Mouse (Mus musculus) cerebellum, adult 2 months (tissue): ENCODE results near the gene Tbc1d1. TPM values are rescaled to one million over a fixed set of nuclear protein-coding genes. Genes with fewer than 3 reads are reported as not detected.

Experiments used
- DNase-seq, 2 experiments: peaks; one replicate each; pipeline ENCODE4 v3.0.0; 2021
- H3K27ac ChIP-seq: fragments of 200-500 bp; 2 replicates; pipeline ENCODE4 v1.5.1; 2012; ENCODE audit warnings: low read length, control low read depth, inconsistent platforms; ENCODE audit not compliant: insufficient read depth
- H3K27me3 ChIP-seq: fragments of 200-500 bp; 2 replicates; pipeline ENCODE4 v1.6.1; 2012; ENCODE audit warnings: inconsistent platforms, mild to moderate bottlenecking, low read length, moderate library complexity; ENCODE audit not compliant: control insufficient read depth, insufficient read depth
- H3K4me1 ChIP-seq: fragments of 200-500 bp; 2 replicates; pipeline ENCODE4 v1.6.1; 2011; ENCODE audit warnings: low read length; ENCODE audit not compliant: control insufficient read depth, insufficient read depth
- H3K4me3 ChIP-seq: fragments of 200-500 bp; replicated peaks from 2 replicates; pipeline ENCODE3; 2011; ENCODE audit warnings: mild to moderate bottlenecking, low read depth, low read length, control low read depth; ENCODE audit not compliant: insufficient read depth
- CTCF ChIP-seq: fragments of 200-500 bp; IDR thresholded peaks from 2 replicates; pipeline ENCODE4 v1.5.1; 2011; ENCODE audit warnings: low read depth, mild to moderate bottlenecking, control low read depth, low read length, moderate library complexity, borderline replicate concordance; ENCODE audit not compliant: insufficient read depth
- POLR2A ChIP-seq: fragments of 200-500 bp; IDR thresholded peaks from 2 replicates; pipeline ENCODE4 v1.6.1; 2011; ENCODE audit warnings: low read length, control low read depth, borderline replicate concordance; ENCODE audit not compliant: insufficient read depth
- WGBS: fragments of 180-500 bp; shearing (Covaris S2); methylation state at CpG from one replicate; pipeline ENCODE4 v1.1.7; 2018; 5-methylcytosine and 5-hydroxymethylcytosine counted together
- polyA plus RNA-seq: library from polyadenylated mRNA; depleted of rRNA; stranded (reverse); fragments of >200 nt; gene quantifications from 2 replicates; pipeline ENCODE4 v1.2.3, GENCODE M21; 2012

Gene Tbc1d1
- polyA plus RNA-seq, 1 experiment, result 17.7 TPM

DNA sequence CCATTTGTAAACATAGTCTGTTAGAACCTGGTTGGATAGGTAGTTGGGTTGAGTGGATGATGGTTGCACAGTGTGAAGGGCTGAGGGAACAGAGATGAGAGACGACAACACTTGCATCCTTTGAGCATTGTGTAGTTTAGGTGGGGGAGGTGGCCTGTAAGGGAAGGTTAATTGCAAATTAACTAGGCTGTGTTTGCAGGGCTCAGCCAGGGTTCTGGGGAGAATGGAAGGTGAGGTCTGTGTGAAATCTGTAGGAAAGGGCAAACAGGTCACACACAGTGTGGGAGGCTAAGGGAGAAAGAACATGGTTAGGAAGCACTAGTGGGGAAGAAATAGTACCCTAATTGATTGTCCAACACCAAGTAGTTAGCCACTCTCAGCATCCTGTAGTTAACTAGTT lies 81.2 kb downstream of the Tbc1d1 start:
- no peak overlapping the region for H3K27ac ChIP-seq
- no peaks in the 10 kb centered on the region for H3K4me1 ChIP-seq
- WGBS, result 62% methylated on average over 1 of the region's 1 CpGs
- no peak for DNase-seq
- H3K27me3 ChIP-seq, result no peaks in the 10 kb centered on the region
- H3K4me3 ChIP-seq, result no peak overlapping the region
- no peak for TF ChIP-seq POLR2A
- no peak for TF ChIP-seq CTCF

DNA sequence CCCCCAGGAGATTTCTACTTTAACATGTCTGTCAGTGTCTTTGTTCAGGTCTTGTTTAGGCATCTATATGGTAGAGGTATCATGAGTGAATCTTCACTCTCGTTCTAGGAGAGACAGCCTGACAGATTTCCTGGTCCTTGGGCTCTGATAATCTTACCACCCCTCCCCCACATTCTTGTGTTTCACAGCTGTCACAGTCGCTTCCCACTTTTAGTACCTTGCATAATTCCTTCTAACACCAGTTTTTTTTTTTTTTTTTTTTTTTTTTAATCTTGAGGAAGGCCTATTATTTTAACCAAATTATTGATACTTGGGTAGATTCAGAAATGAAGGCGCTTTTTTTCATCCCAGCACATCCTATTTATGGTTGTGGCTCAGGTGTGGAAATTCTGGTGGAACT lies 81.6 kb downstream of the Tbc1d1 start:
- 74% methylated on average over 3 of the region's 3 CpGs for WGBS
- H3K4me1 ChIP-seq, result no peaks in the 10 kb centered on the region

DNA sequence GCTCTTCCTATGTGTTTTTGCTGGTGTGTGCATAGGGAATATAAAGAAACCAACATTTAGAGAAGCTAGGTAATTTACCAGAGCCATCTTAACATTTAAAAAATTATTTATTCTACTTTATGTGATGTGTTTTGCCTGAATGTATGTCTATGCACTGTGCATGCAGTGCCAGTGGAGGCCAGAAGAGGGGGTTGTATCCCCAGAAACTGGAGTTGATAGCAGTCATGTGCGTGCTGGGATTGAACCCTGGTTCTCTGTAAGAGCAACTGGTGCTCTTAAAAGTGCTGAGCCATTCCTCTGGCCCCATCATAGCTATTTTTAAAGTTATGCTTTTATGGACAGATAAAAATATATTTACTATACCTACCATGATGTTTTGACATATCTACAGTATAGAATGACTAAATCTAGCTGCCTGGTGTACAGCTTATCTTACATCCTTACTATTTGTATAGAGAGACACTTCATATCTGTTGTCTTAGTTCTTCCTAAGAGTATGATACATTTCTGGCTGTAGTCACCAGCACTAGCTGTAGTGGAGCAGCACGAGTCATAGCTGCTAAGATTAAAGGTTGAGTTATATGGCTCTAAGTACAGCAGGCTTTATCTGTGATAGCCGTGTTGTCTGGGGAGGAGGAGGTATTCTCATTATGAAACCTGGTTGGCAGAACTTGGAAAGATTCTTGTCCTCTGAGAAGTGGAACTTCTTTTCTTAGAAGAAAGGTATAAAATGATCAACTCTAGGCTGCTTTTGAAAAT lies 83.0 kb downstream of the Tbc1d1 start:
- 93% methylated on average over 3 of the region's 3 CpGs for WGBS
- Histone ChIP-seq H3K4me1 (no peaks in the 10 kb centered on the region), H3K4me3 (no peak overlapping the region), H3K27ac (no peak overlapping the region), H3K27me3 (no peaks in the 10 kb centered on the region)
- no peak for DNase-seq
- TF ChIP-seq POLR2A (no peak), CTCF (no peak)

More for the DNA sequence above, 81.6 kb downstream of the Tbc1d1 start:
- TF ChIP-seq CTCF (no peak), POLR2A (no peak)
- Histone ChIP-seq H3K27ac (no peak overlapping the region), H3K27me3 (no peaks in the 10 kb centered on the region), H3K4me3 (no peak overlapping the region)
- DNase-seq, result no peak

DNA sequence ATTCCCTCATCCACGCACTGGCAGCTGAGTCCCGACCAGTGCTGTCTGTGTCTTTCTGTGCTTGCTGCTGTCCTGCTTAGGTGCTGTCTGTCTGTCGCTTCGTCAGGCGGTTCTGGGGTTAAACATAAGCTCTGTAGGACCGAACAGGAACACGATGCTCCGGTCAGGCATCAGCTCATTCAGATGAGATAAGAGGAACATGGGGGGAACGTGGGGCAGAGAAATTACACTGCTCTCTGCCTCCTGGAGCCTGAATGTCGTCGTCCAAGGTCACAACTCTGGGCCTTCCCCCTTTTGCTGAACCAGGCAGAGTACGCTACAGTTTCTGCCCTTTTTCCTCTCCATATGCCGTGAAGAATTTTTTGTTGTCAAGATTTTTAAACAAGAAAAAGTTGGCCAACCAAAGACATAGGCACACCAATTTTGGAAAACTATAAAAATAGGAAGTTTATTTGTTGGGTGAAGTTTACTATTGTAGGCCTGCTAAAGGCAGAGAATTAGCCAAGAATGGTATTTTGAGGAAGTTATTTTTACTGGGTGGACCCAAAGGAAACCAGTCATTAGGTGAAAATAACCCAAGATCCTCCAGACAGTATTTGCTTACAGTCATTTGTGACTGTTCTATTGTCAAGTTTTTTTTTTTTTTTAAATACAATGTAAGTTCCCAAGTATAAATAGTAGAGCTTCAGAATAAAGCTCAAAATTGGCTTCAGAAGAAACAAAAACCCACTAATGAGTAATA lies 85.0 kb downstream of the Tbc1d1 start:
- 84% methylated on average over 13 of the region's 13 CpGs for WGBS
- H3K4me1 ChIP-seq, result no peaks in the 10 kb centered on the region
- TF ChIP-seq POLR2A (no peak), CTCF (no peak)
- no peak overlapping the region for H3K4me3 ChIP-seq
- H3K27ac ChIP-seq, result no peak overlapping the region
- DNase-seq, result no peak
- H3K27me3 ChIP-seq, result no peaks in the 10 kb centered on the region

DNA sequence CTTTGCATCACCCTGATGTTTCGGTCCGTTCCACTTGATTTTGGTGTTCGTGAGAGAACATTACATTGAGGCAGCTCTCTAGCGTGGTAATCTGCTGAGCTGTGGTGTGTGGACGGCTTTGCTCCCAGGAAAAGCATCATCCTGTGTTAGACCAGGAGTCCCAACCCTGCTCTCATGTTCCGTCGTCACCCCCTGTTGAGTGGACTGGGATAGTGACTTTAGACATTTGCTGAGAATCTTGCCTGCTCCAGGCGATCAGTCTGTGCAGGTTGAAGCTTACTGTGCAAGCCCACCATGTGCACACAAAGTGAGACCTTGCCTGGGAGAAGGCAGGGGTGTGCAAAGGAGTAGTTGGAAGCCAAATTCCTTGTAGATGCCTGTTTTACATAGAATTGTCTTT lies 85.8 kb downstream of the Tbc1d1 start:
- TF ChIP-seq CTCF (no peak), POLR2A (no peak)
- WGBS, result 89% methylated on average over 8 of the region's 8 CpGs
- no peak overlapping the region for H3K27ac ChIP-seq

DNA sequence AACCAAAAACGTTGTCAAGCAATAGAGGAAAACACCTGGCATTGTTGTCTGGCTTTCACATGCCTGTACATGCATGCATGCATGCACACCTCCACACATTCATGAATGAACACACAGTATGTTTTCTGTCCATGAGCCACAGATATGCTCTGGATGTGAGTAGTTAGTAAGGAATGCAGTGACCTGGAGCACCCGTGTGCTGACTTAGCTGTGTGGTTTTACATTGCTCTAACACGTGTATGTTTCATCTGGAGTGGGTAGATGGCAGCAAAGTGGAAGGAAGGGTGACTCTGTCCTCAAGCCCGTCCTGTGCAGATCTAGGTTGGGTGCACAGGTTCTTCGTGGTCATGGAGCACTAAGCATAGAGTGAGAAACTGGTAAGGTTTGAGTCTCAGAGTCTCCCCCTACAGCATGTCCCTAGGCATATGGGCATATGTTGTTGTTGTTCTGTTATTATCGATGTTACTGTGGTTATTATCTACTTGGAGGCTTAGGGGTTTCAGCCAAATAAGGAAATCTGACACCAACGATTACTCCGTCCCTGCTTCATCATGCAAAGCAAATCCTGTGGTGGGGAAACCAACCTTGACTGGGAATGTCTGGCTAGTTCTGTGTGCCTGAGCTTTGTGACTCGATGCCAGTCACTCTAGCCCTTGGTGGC lies 86.8 kb downstream of the Tbc1d1 start:
- no peak overlapping the region for H3K4me3 ChIP-seq
- 55% methylated on average over 9 of the region's 9 CpGs for WGBS
- no peaks in the 10 kb centered on the region for H3K4me1 ChIP-seq
- TF ChIP-seq POLR2A (no peak), CTCF (no peak)
- no peaks in the 10 kb centered on the region for H3K27me3 ChIP-seq
- no peak for DNase-seq
- no peak overlapping the region for H3K27ac ChIP-seq

More for the DNA sequence above, 85.8 kb downstream of the Tbc1d1 start:
- Histone ChIP-seq H3K27me3 (no peaks in the 10 kb centered on the region), H3K4me1 (no peaks in the 10 kb centered on the region), H3K4me3 (no peak overlapping the region)
- no peak for DNase-seq

DNA sequence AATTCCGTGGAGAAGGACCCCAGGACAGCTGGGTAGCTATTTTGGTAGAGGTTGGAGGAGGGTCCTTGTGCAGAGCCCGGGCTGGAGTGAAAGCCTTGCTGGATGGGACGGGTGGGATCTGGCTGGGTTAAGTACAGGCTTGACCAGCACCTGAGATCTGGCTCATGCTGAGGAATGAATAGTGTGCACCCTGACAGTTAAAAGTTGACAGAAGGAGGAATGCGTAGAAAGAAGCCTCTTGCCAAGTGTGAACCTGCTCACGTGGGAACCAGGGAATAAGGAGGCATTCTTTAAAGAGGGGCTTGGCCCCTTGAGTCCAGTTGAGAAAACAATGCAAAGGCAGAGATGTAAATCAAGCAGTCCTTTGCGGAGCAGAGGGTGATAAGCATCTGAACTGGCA lies 87.6 kb downstream of the Tbc1d1 start:
- H3K27ac ChIP-seq, result no peak overlapping the region
- WGBS, result 56% methylated on average over 6 of the region's 6 CpGs
- no peaks in the 10 kb centered on the region for H3K27me3 ChIP-seq
- no peak overlapping the region for H3K4me3 ChIP-seq
- H3K4me1 ChIP-seq, result no peaks in the 10 kb centered on the region
- no peak for DNase-seq
- TF ChIP-seq POLR2A (no peak), CTCF (no peak)

DNA sequence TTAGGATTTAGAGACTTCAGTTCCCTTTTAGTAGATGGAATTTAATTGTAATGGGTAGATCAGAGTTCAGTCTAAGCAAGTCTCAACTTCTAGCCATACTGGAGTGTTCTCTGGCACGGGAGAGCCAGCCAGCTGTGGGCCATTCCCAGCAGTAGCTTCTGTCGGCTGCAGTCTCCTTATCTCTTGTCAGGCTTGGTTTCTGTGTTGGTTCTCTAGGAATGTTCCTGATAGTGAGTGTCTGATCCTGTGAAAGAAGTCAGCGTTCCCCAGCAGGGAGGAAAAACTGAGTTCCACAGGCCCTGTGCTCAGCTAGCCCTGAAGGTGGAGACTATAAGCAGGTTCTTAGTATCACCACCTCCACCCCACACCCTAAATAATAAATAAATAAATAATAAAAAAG lies 88.2 kb downstream of the Tbc1d1 start:
- H3K27ac ChIP-seq, result no peak overlapping the region
- TF ChIP-seq CTCF, result no peak
- TF ChIP-seq POLR2A, result no peak
- no peak for DNase-seq
- 57% methylated on average over 3 of the region's 3 CpGs for WGBS
- no peak overlapping the region for H3K4me3 ChIP-seq
- no peaks in the 10 kb centered on the region for H3K27me3 ChIP-seq
- H3K4me1 ChIP-seq, result no peaks in the 10 kb centered on the region
